In genomic region chr16:90352691-90353090, GRCm38 (mm10) we compare ENCODE assay signal across 16 mouse cellular contexts. TPM values are rescaled to one million over a fixed set of nuclear protein-coding genes. Genes with fewer than 3 reads are reported as not detected.
DNase-seq lines count a peak whose midpoint lies in the region; ATAC-seq and TF ChIP-seq lines count a peak whose summit lies in the region.
"Had no signal": no experiment of that assay in that cellular context is flagged by ENCODE, and none has a peak within 500 bp of the region (broad histone marks: within the 10 kb centered on the region; RNA-seq: fewer than 3 reads in every experiment).

No protein-coding gene starts in this region.

- WGBS in lung, postnatal 0 days = 52% methylated on average over 6 of the region's 6 CpGs
- 69% methylated on average over 6 of the region's 6 CpGs for WGBS in liver, postnatal 0 days (ENCODE audit: insufficient replicate concordance)

- H3K4me2 ChIP-seq in lung, postnatal 0 days (replicated peaks; ENCODE audit: low read depth, low read length) = no peak overlapping the region
- no peak overlapping the region for H3K4me2 ChIP-seq in liver, postnatal 0 days (ENCODE audit: low read depth, low read length)
- H3K4me2 ChIP-seq: heart, embryonic 13.5 days; liver, embryonic 11.5 days had no signal

- no peak overlapping the region for H3K4me3 ChIP-seq in lung, postnatal 0 days (ENCODE audit: low read depth, low read length)
- H3K4me3 ChIP-seq in liver, postnatal 0 days (ENCODE audit: low read depth, low read length) = no peak overlapping the region
- H3K4me3 ChIP-seq: heart, embryonic 13.5 days; hindbrain, embryonic 10.5 days had no signal

- H3K4me1 ChIP-seq in lung, postnatal 0 days (ENCODE audit: insufficient read depth, low read depth, low read length) = no peaks in the 10 kb centered on the region
- H3K4me1 ChIP-seq in liver, postnatal 0 days (ENCODE audit: insufficient read depth) = no peaks in the 10 kb centered on the region

- H3K27me3 ChIP-seq in lung, postnatal 0 days (replicated peaks; ENCODE audit: insufficient read depth, low read length) = no peaks in the 10 kb centered on the region
- no peaks in the 10 kb centered on the region for H3K27me3 ChIP-seq in liver, postnatal 0 days (ENCODE audit: insufficient read depth, low read length)
- H3K27me3 ChIP-seq: heart, embryonic 13.5 days had no signal

- DNase-seq in frontal cortex, postnatal 14 days (ENCODE audit: low spot score in 2 of 2) = no peak
- peak; percentile 10 for DNase-seq in right cerebral cortex, postnatal 4 days
- no peak for DNase-seq in right cerebral cortex, postnatal 25 days
- peak; percentile 73 for DNase-seq in lung, postnatal 0 days (ENCODE audit: low spot score)
- DNase-seq in liver, postnatal 0 days = no peak
- no peak for DNase-seq in thymus, adult 18-20 months
- DNase-seq in ovary, adult 18-20 months (ENCODE audit: low spot score) = no peak
- DNase-seq: adrenal gland, adult 2 months; cerebellum, postnatal 25 days; kidney, adult 2 months; kidney, postnatal 36 days; thymus, postnatal 25 days had no signal

- no peak overlapping the region for H3K9ac ChIP-seq in lung, postnatal 0 days (replicated peaks; ENCODE audit: low read depth)
- no peak overlapping the region for H3K9ac ChIP-seq in liver, postnatal 0 days (replicated peaks)
- H3K9ac ChIP-seq: heart, embryonic 13.5 days had no signal

- no peaks in the 10 kb centered on the region for H3K36me3 ChIP-seq in lung, postnatal 0 days (ENCODE audit: insufficient read depth, low read length)
- no peaks in the 10 kb centered on the region for H3K36me3 ChIP-seq in liver, postnatal 0 days (replicated peaks; ENCODE audit: insufficient read depth, low read length)
- H3K36me3 ChIP-seq: heart, embryonic 13.5 days; hindbrain, embryonic 10.5 days had no signal

- ATAC-seq in frontal cortex, adult (ENCODE audit: low TSS enrichment) = peak; percentile 39; the same call in 1 of the 2 replicates
- peak; percentile 66 for ATAC-seq in lung, postnatal 0 days
- ATAC-seq in liver, postnatal 0 days = no peak

- TF ChIP-seq EP300 in lung, postnatal 0 days (IDR thresholded peaks at IDR 0.05) = 0 out of 2 replicates have a peak, but pooled peaks have one; percentile 20
- TF ChIP-seq EP300 in liver, postnatal 0 days (IDR thresholded peaks at IDR 0.05; ENCODE audit: low read depth) = no peak

- no peak overlapping the region for H3K27ac ChIP-seq in lung, postnatal 0 days (ENCODE audit: low read length)
- H3K27ac ChIP-seq in liver, postnatal 0 days (ENCODE audit: low read depth) = no peak overlapping the region
- H3K27ac ChIP-seq: heart, embryonic 13.5 days; hindbrain, embryonic 10.5 days had no signal

- no peak for TF ChIP-seq CTCF in lung, postnatal 0 days (IDR thresholded peaks at IDR 0.05)
- TF ChIP-seq CTCF in liver, postnatal 0 days (IDR thresholded peaks at IDR 0.05; ENCODE audit: low read depth) = no peak

- H3K9me3 ChIP-seq in lung, postnatal 0 days (ENCODE audit: low read length) = no peaks in the 10 kb centered on the region
- H3K9me3 ChIP-seq in liver, postnatal 0 days (ENCODE audit: low read length) = no peaks in the 10 kb centered on the region
- H3K9me3 ChIP-seq: heart, embryonic 13.5 days; hindbrain, embryonic 10.5 days had no signal

RNA-seq across cellular contexts. Expression of gene Hunk, which starts 33.1 kb away (rescaled TPM):
- 6.4 and 7.4 TPM in 2 replicates for polyA plus RNA-seq in lung, postnatal 0 days (2015; fragmentation: Nextera tagmentation; extraction: Ambion mirVana)
- 1.1 and 1.2 TPM in 2 replicates for polyA plus RNA-seq in liver, postnatal 0 days (2015; fragmentation: Nextera tagmentation; extraction: Ambion mirVana)

Comparison
In these comparisons a context has a peak if more than half of its experiments do, and no peak if none do; other contexts are left out.
1. DNase-seq: peak in right cerebral cortex, postnatal 4 days (single experiment) and lung, postnatal 0 days (single experiment); none in frontal cortex, postnatal 14 days (0 of 2), right cerebral cortex, postnatal 25 days (single experiment), liver, postnatal 0 days (single experiment), thymus, adult 18-20 months (0 of 2) and ovary, adult 18-20 months (single experiment).